Mouse (Mus musculus) left cerebral cortex, adult 2 months (tissue): ENCODE data around the gene Mrps15. TPM values are rescaled to one million over a fixed set of nuclear protein-coding genes. Genes with fewer than 3 reads are reported as not detected.
"Not testable (repeated sequence)": the region's sequence is repeated elsewhere in the genome, so short reads cannot be mapped to it uniquely, and the experiment has no call there.

ENCODE experiments used
- DNase-seq, 2 experiments: peaks; one replicate each; pipeline ENCODE4 v3.0.0; 2021 to 2022; ENCODE audit warnings: low spot score in 2 of 2, mixed read lengths in 1 of 2; ENCODE audit errors: extremely low spot score in 1 of 2
- H3K27ac ChIP-seq: fragments of 200-600 bp; 2 replicates; pipeline ENCODE4 v1.8.1; 2022
- H3K4me3 ChIP-seq: fragments of 200-600 bp; 2 replicates; pipeline ENCODE4 v1.8.1; 2022
- CTCF ChIP-seq: fragments of 200-600 bp; IDR thresholded peaks from 2 replicates; pipeline ENCODE4 v1.8.1; 2022; ENCODE audit warnings: antibody characterized with exemption, mild to moderate bottlenecking, moderate library complexity
- intact Hi-C: fragments of 180-260 bp; cut with DNase I; formaldehyde crosslinking; loops from one replicate; pipeline ENCODE4 v1.15.1; 2025
- total RNA-seq, 2 experiments: library from RNA; stranded (reverse); gene quantifications; 2 replicates each; pipeline ENCODE4 v1.2.3; 2021

Mrps15 gene
- total RNA-seq, 2 experiments from 2014 or later: 44.6 to 49.0 TPM

GRCm38 (mm10) chr4:126083021-126083420, 36.3 kb downstream of the Mrps15 start:
- Histone ChIP-seq H3K4me3 (no peak overlapping the region), H3K27ac (no peak overlapping the region)
- no peak for DNase-seq
- intact Hi-C loops: no loop called here
- TF ChIP-seq CTCF: no peak

GRCm38 (mm10) chr4:126084382-126084781, 37.7 kb downstream of the Mrps15 start:
- DNase-seq: no peak
- TF ChIP-seq CTCF: no peak
- no peak overlapping the region for H3K27ac ChIP-seq
- intact Hi-C loops: no loop called here
- H3K4me3 ChIP-seq: no peak overlapping the region

- intact Hi-C loops: loop anchor here (1.0 to 5.0 kb wide), 4 partner anchors 27 to 221 kb away; partner anchors contain the start of genes Sh3d21 and Trappc3
- TF ChIP-seq CTCF: peak; percentile 93
- Histone ChIP-seq H3K27ac (peak overlapping the region; percentile 10; the same call in 1 of the 2 replicates), H3K4me3 (no peak overlapping the region)
- DNase-seq: peak; percentile 68 to 76
These were observed 39.4 kb downstream of the Mrps15 start for GRCm38 (mm10) chr4:126085996-126086576.

GRCm38 (mm10) chr4:126090101-126090847, 43.5 kb downstream of the Mrps15 start:
- H3K4me3 ChIP-seq: no peak overlapping the region
- no peak for TF ChIP-seq CTCF
- no peak for DNase-seq
- intact Hi-C loops: no loop called here
- no peak overlapping the region for H3K27ac ChIP-seq

- intact Hi-C loops: no loop called here
- Histone ChIP-seq H3K4me3 (no peak overlapping the region), H3K27ac (no peak overlapping the region)
- no peak for TF ChIP-seq CTCF
- DNase-seq: no peak
These were observed 44.1 kb downstream of the Mrps15 start for GRCm38 (mm10) chr4:126090848-126091124.

- TF ChIP-seq CTCF: no peak
- intact Hi-C loops: no loop called here
- no peak for DNase-seq
- no peak overlapping the region for H3K4me3 ChIP-seq
- H3K27ac ChIP-seq: no peak overlapping the region
These were observed 45.1 kb downstream of the Mrps15 start for GRCm38 (mm10) chr4:126091873-126092272.

- DNase-seq, H3K27ac ChIP-seq, intact Hi-C loops, H3K4me3 ChIP-seq: not testable (repeated sequence)
These were observed 49.1 kb downstream of the Mrps15 start for GRCm38 (mm10) chr4:126095622-126096430.

- intact Hi-C loops: no loop called here
- Histone ChIP-seq H3K4me3 (peak within 1 kb of the TSS; percentile 78), H3K27ac (peak within 1 kb of the TSS; percentile 85)
- peak; percentile 94 to 97 for DNase-seq
- no peak; the same call in 1 of the 2 replicates for TF ChIP-seq CTCF
These were observed 49.9 kb downstream of the Mrps15 start, which contains the start of gene Lsm10 for GRCm38 (mm10) chr4:126096464-126097111. TSS of gene Lsm10 (plus strand) at chr4:126096623.

GRCm38 (mm10) chr4:126097711-126098253, 51.1 kb downstream of the Mrps15 start:
- TF ChIP-seq CTCF: no peak
- H3K4me3 ChIP-seq: no peak overlapping the region
- intact Hi-C loops: no loop called here
- no peak overlapping the region for H3K27ac ChIP-seq
- no peak for DNase-seq

- H3K4me3 ChIP-seq: no peak overlapping the region
- H3K27ac ChIP-seq: peak overlapping the region; percentile 56; the same call in 1 of the 2 replicates
- intact Hi-C loops: no loop called here
- DNase-seq: no peak
- TF ChIP-seq CTCF: no peak
These were observed 52.6 kb downstream of the Mrps15 start for GRCm38 (mm10) chr4:126099365-126099764.

GRCm38 (mm10) chr4:126100764-126101163, 54.0 kb downstream of the Mrps15 start:
- TF ChIP-seq CTCF: no peak
- intact Hi-C loops: loop anchor here (5.0 kb wide), 1 partner anchor 152 kb away; no protein-coding TSS in a partner anchor
- Histone ChIP-seq H3K27ac (peak overlapping the region; percentile 19; the same call in 1 of the 2 replicates), H3K4me3 (no peak overlapping the region)
- no peak for DNase-seq
